Mouse (Mus musculus) intestine, postnatal 0 days (tissue): ENCODE data around the gene Vkorc1l1. TPM values are rescaled to one million over a fixed set of nuclear protein-coding genes. Genes with fewer than 3 reads are reported as not detected.

ENCODE experiments used
- ATAC-seq: fragments of 200-750 bp; cut with Nextera tagmentation; 2 replicates; pipeline ENCODE4 v1.8.0; 2017; ENCODE audit warnings: mild to moderate bottlenecking, moderate TSS enrichment, moderate library complexity
- H3K27ac ChIP-seq: fragments of 300-500 bp; sonication (generic); 2 replicates; pipeline ENCODE4 v1.5.1; 2014; ENCODE audit warnings: mild to moderate bottlenecking, low read depth, low read length, moderate library complexity
- H3K27me3 ChIP-seq: fragments of 300-500 bp; sonication (generic); replicated peaks from 2 replicates; pipeline ENCODE4 v1.6.1; 2014; ENCODE audit warnings: low read length, mixed read lengths; ENCODE audit not compliant: control insufficient read depth, insufficient read depth
- H3K36me3 ChIP-seq: fragments of 300-500 bp; sonication (generic); 2 replicates; pipeline ENCODE4 v1.6.1; 2014; ENCODE audit warnings: mild to moderate bottlenecking, moderate library complexity; ENCODE audit not compliant: control insufficient read depth, insufficient read depth
- H3K4me1 ChIP-seq: fragments of 300-500 bp; sonication (generic); replicated peaks from 2 replicates; pipeline ENCODE4 v1.6.1; 2014; ENCODE audit warnings: antibody characterized with exemption, low read length, mixed read lengths; ENCODE audit not compliant: control insufficient read depth, insufficient read depth
- H3K4me2 ChIP-seq: fragments of 300-500 bp; sonication (generic); replicated peaks from 2 replicates; pipeline ENCODE4 v1.6.1; 2014; ENCODE audit warnings: low read depth, mild to moderate bottlenecking, moderate library complexity
- H3K4me3 ChIP-seq: fragments of 300-500 bp; sonication (generic); 2 replicates; pipeline ENCODE4 v1.5.1; 2014; ENCODE audit warnings: low read depth, low read length
- H3K9ac ChIP-seq: fragments of 300-500 bp; sonication (generic); 2 replicates; pipeline ENCODE4 v1.6.1; 2014; ENCODE audit warnings: mild to moderate bottlenecking, low read depth, low read length
- H3K9me3 ChIP-seq: fragments of 300-500 bp; sonication (generic); 2 replicates; pipeline ENCODE4 v1.6.1; 2016; ENCODE audit warnings: mixed run types; ENCODE audit not compliant: control insufficient read depth
- CTCF ChIP-seq: sonication (generic); IDR thresholded peaks from 2 replicates; pipeline ENCODE4 v1.5.1; 2016; ENCODE audit warnings: low read depth, mild to moderate bottlenecking, control low read depth, antibody characterized with exemption, moderate library complexity
- WGBS: fragments of 180-500 bp; shearing (Covaris S2); extraction: QIAGEN DNeasy Blood & Tissue Kit; methylation state at CpG from one replicate; pipeline ENCODE4 v1.1.7; 2014; 5-methylcytosine and 5-hydroxymethylcytosine counted together
- polyA plus RNA-seq: library from polyadenylated mRNA; unstranded; fragments of >200 nt; fragmentation: Nextera tagmentation; extraction: Ambion mirVana; gene quantifications from 2 replicates; pipeline ENCODE4 v1.2.1, GENCODE M21; 2015

Vkorc1l1 gene
- polyA plus RNA-seq, 1 experiment from 2014 or later = 92.1 TPM

- Histone ChIP-seq H3K27ac (no peak overlapping the region), H3K4me3 (no peak overlapping the region), H3K9ac (no peak overlapping the region), H3K4me1 (no peaks in the 10 kb centered on the region), H3K36me3 (peaks cover 66% of the 10 kb centered on the region), H3K4me2 (no peak overlapping the region), H3K27me3 (no peaks in the 10 kb centered on the region), H3K9me3 (no peaks in the 10 kb centered on the region)
- no peak for ATAC-seq
- WGBS = 93% methylated on average over 5 of the region's 5 CpGs
- TF ChIP-seq CTCF = no peak
These were observed 50.1 kb downstream of the Vkorc1l1 start for GRCm38 (mm10) chr5:129991898-129992297.

GRCm38 (mm10) chr5:129993374-129993773 is 51.6 kb downstream of the Vkorc1l1 start:
- no peak for TF ChIP-seq CTCF
- no peak overlapping the region for H3K9ac ChIP-seq
- H3K36me3 ChIP-seq = peaks cover 76% of the 10 kb centered on the region
- H3K4me1 ChIP-seq = no peaks in the 10 kb centered on the region
- no peak overlapping the region for H3K4me3 ChIP-seq
- no peaks in the 10 kb centered on the region for H3K27me3 ChIP-seq
- no peak overlapping the region for H3K27ac ChIP-seq
- no peak for ATAC-seq
- no peaks in the 10 kb centered on the region for H3K9me3 ChIP-seq
- no peak overlapping the region for H3K4me2 ChIP-seq
- 92% methylated on average over 14 of the region's 14 CpGs for WGBS

- no peaks in the 10 kb centered on the region for H3K9me3 ChIP-seq
- no peaks in the 10 kb centered on the region for H3K4me1 ChIP-seq
- H3K9ac ChIP-seq = no peak overlapping the region
- no peak overlapping the region for H3K27ac ChIP-seq
- no peaks in the 10 kb centered on the region for H3K27me3 ChIP-seq
- H3K4me2 ChIP-seq = no peak overlapping the region
- no peak overlapping the region for H3K4me3 ChIP-seq
- WGBS = 85% methylated on average over 7 of the region's 7 CpGs
- H3K36me3 ChIP-seq = peaks cover 73% of the 10 kb centered on the region
- no peak for ATAC-seq
- TF ChIP-seq CTCF = no peak
These were observed 53.2 kb downstream of the Vkorc1l1 start for GRCm38 (mm10) chr5:129994989-129995388.

GRCm38 (mm10) chr5:129997700-129998099 is 55.9 kb downstream of the Vkorc1l1 start:
- no peaks in the 10 kb centered on the region for H3K9me3 ChIP-seq
- no peak overlapping the region for H3K4me3 ChIP-seq
- H3K4me1 ChIP-seq = no peaks in the 10 kb centered on the region

GRCm38 (mm10) chr5:129999097-129999496 is 57.3 kb downstream of the Vkorc1l1 start:
- ATAC-seq = peak; percentile 22; the same call in 1 of the 2 replicates
- no peaks in the 10 kb centered on the region for H3K9me3 ChIP-seq
- H3K4me1 ChIP-seq = 0 out of 2 replicates have a peak, but pooled peaks cover 4% of the 10 kb centered on the region
- H3K36me3 ChIP-seq = peaks cover 58% of the 10 kb centered on the region
- H3K9ac ChIP-seq = no peak overlapping the region
- WGBS = 29% methylated on average over 4 of the region's 4 CpGs
- no peaks in the 10 kb centered on the region for H3K27me3 ChIP-seq
- TF ChIP-seq CTCF = peak; percentile 94
- no peak overlapping the region for H3K27ac ChIP-seq
- no peak overlapping the region for H3K4me3 ChIP-seq
- H3K4me2 ChIP-seq = no peak overlapping the region

More at GRCm38 (mm10) chr5:129997700-129998099, 55.9 kb downstream of the Vkorc1l1 start:
- no peak for ATAC-seq
- H3K27me3 ChIP-seq = no peaks in the 10 kb centered on the region
- H3K36me3 ChIP-seq = peaks cover 71% of the 10 kb centered on the region
- WGBS = 75% methylated on average over 19 of the region's 19 CpGs
- peak; percentile 33; the same call in 1 of the 2 replicates for TF ChIP-seq CTCF
- no peak overlapping the region for H3K27ac ChIP-seq
- H3K4me2 ChIP-seq = no peak overlapping the region
- H3K9ac ChIP-seq = 0 out of 2 replicates have a peak overlapping the region, but pooled peaks have one; percentile 11

GRCm38 (mm10) chr5:130000735-130001134 is 59.0 kb downstream of the Vkorc1l1 start:
- peak; percentile 70 for ATAC-seq
- Histone ChIP-seq H3K9ac (no peak overlapping the region), H3K27ac (peak overlapping the region; percentile 96), H3K4me2 (peak overlapping the region; percentile 83), H3K36me3 (peaks cover 45% of the 10 kb centered on the region), H3K4me1 (0 out of 2 replicates have a peak, but pooled peaks cover 4% of the 10 kb centered on the region), H3K4me3 (no peak overlapping the region), H3K27me3 (no peaks in the 10 kb centered on the region), H3K9me3 (0 out of 2 replicates have a peak, but pooled peaks cover 5% of the 10 kb centered on the region)
- 49% methylated on average over 12 of the region's 12 CpGs for WGBS
- no peak for TF ChIP-seq CTCF
